Mouse (Mus musculus) right cerebral cortex, postnatal 36 days (tissue): Measurements from ENCODE around the gene Irf3.
A peak's percentile ranks its signal among the peaks of the same experiment; 100 is the strongest.

Experiments used
- DNase-seq, 2 experiments: peaks; one replicate each; pipeline ENCODE4 v3.0.0; 2022; ENCODE audit warnings: low spot score in 2 of 2, mixed read lengths in 1 of 2

The Irf3 gene

GRCm38 (mm10) chr7:44974383-44975116, 22.9 kb upstream of the Irf3 start, which contains the start of gene Cpt1c:
Cpt1c (minus strand) TSS chr7:44974851.
- peak; percentile 75 to 84 for DNase-seq

GRCm38 (mm10) chr7:44975117-44975419, 22.4 kb upstream of the Irf3 start:
- DNase-seq: no peak

- no peak for DNase-seq
These were observed 19.1 kb upstream of the Irf3 start for GRCm38 (mm10) chr7:44978300-44978699.

GRCm38 (mm10) chr7:44981539-44981938, 15.9 kb upstream of the Irf3 start:
- no peak for DNase-seq

- DNase-seq: peak in 1 of 2 experiments; percentile 70
These were observed 14.4 kb upstream of the Irf3 start for GRCm38 (mm10) chr7:44983085-44983484.

GRCm38 (mm10) chr7:44983944-44984832, 13.3 kb upstream of the Irf3 start:
- no peak for DNase-seq

- DNase-seq: no peak
These were observed 12.6 kb upstream of the Irf3 start for GRCm38 (mm10) chr7:44984833-44985164.

GRCm38 (mm10) chr7:44985595-44986191, 11.8 kb upstream of the Irf3 start:
- peak in 1 of 2 experiments; percentile 45 for DNase-seq

GRCm38 (mm10) chr7:44986192-44986878, 11.1 kb upstream of the Irf3 start, which contains the start of gene Prmt1:
Prmt1 (minus strand) TSS chr7:44986568.
- DNase-seq: peak; percentile 99 to 100

GRCm38 (mm10) chr7:44986879-44987718, 10.3 kb upstream of the Irf3 start:
- DNase-seq: no peak

GRCm38 (mm10) chr7:44996672-44997071, 776 bp upstream of the Irf3 start:
- no peak for DNase-seq

GRCm38 (mm10) chr7:44997940-44998428, 536 bp downstream of the Irf3 start:
- no peak for DNase-seq

- DNase-seq: no peak
These were observed 1.1 kb downstream of the Irf3 start, which contains the start of gene Bcl2l12 for GRCm38 (mm10) chr7:44998501-44998955. Bcl2l12 (minus strand) TSS chr7:44998712.

GRCm38 (mm10) chr7:44999753-45000152, 2.3 kb downstream of the Irf3 start:
- no peak for DNase-seq

- DNase-seq: no peak
These were observed 3.2 kb downstream of the Irf3 start for GRCm38 (mm10) chr7:45000539-45001114.

GRCm38 (mm10) chr7:45002440-45002839, 5.0 kb downstream of the Irf3 start:
- no peak for DNase-seq

GRCm38 (mm10) chr7:45004546-45004945, 7.1 kb downstream of the Irf3 start:
- no peak for DNase-seq

GRCm38 (mm10) chr7:45005321-45005992, 8.0 kb downstream of the Irf3 start:
- no peak for DNase-seq

- no peak for DNase-seq
These were observed 9.1 kb downstream of the Irf3 start for GRCm38 (mm10) chr7:45006503-45006902.

- DNase-seq: no peak
These were observed 9.7 kb downstream of the Irf3 start for GRCm38 (mm10) chr7:45007141-45007540.
